Mouse (Mus musculus) E14TG2a.4 (cell line): Measurements from ENCODE around the gene Medag.

Experiments
- CTCF ChIP-seq: conservative IDR thresholded peaks from 2 replicates; pipeline ENCODE4 v1.5.1; 2014; ENCODE audit warnings: low read length
- POU5F1 ChIP-seq: IDR thresholded peaks from 2 replicates; pipeline ENCODE4 v1.6.1; 2014; ENCODE audit warnings: low read length, borderline replicate concordance

DNA sequence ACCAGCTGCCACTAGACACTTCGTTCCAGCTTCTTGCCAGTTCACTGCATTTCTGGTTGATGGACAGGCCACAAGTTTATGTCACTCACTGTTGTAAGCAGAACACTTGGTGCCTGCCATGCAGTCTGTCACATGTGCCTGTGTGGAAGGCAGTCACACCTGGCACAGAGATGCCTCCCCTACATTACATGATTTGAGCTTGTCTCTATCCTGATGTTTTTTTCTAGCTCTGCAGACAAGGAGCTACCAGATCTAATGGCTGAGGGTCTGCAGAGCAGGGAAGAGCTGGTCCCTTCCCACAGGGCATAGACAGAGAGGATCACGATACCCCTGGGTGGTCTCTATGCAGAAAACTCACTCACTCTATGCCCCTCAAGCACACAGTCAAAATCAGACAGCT is 44.5 kb upstream of the Medag start:
- TF ChIP-seq CTCF, result no peak
- TF ChIP-seq POU5F1, result no peak
